Mouse (Mus musculus) ES-Bruce4 (cell line): Measurements from ENCODE around the gene Chchd6.

Experiments
- CTCF ChIP-seq: IDR thresholded peaks from one replicate; pipeline ENCODE4 v1.8.1; 2011; ENCODE audit warnings: low read depth, low read length
- POLR2A ChIP-seq: IDR thresholded peaks from one replicate; pipeline ENCODE4 v1.8.1; 2011; ENCODE audit warnings: low read length; ENCODE audit not compliant: insufficient read depth

DNA sequence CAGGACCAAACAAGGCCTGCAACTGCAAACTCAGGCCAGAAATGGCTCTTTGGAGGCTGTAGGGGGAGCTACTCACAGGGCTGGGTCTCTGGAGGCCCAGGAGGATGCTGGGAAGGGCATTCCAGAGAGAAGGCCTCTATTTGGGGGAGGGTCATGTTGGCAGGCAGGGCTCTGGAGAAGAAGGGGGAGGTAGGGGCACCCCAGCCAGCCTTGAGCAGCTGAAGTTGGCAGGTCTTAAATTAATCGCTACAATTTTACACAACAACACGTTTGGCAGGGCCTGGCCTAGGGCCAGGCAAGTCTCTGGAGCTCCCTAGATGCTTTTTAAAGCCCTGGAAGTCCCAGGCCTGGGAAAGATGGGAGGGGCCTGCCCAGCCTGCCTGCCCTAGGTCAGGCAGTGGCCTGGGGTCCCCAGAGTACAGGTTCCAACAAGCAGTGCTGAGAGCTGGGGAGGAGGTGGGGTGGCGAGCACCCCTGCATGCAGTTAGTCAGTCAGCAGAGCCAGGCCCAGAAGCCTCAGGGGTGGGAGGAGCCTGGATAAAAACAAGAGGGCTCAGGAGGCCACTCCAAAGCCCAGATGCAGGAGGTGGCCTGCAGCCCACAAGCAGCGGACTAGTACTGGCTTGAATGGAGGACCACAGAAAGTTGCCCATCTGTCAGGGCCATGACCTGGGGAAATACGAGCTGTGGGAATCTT lies 243.9 kb downstream of the Chchd6 start:
- peak; percentile 40 for TF ChIP-seq CTCF
- no peak for TF ChIP-seq POLR2A
